Mouse (Mus musculus): ENCODE results near the gene Cit. TPM values are rescaled to one million over a fixed set of nuclear protein-coding genes. Genes with fewer than 3 reads are reported as not detected.

The Cit gene
- polyA plus RNA-seq, 1 experiment from 2014 or later = 21.1 TPM

DNA sequence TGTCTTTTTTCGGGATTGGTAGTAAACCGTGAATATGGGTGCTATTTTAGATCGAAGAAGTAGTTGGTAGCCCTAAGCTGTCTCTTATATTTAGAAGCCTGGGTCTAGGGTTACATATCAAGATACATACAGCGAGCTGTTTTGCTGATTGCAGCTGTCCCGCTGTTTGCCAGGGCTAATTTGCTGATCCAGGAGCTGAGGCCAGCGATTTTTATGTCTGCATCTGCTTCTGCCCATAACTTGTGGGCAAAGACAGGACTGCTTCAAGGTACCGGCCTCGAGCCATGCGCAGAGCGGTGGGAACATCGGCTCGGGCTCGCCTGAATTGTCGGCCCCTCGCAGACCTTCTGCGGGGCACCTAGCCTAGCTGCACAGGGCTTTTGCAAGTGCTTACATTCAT, 191.4 kb downstream of the Cit start:
- Histone ChIP-seq H3K27me3 (no peaks in the 10 kb centered on the region), H3K9me3 (no peaks in the 10 kb centered on the region), H3K36me3 (no peaks in the 10 kb centered on the region), H3K9ac (replicated peaks) (no peak overlapping the region), H3K27ac (no peak overlapping the region), H3K4me1 (replicated peaks) (peaks cover 9% of the 10 kb centered on the region; the same call in 1 of the 2 replicates), H3K4me3 (replicated peaks) (no peak overlapping the region), H3K4me2 (replicated peaks) (no peak overlapping the region)
- no peak for ATAC-seq
- WGBS = 48% methylated on average over 16 of the region's 16 CpGs

DNA sequence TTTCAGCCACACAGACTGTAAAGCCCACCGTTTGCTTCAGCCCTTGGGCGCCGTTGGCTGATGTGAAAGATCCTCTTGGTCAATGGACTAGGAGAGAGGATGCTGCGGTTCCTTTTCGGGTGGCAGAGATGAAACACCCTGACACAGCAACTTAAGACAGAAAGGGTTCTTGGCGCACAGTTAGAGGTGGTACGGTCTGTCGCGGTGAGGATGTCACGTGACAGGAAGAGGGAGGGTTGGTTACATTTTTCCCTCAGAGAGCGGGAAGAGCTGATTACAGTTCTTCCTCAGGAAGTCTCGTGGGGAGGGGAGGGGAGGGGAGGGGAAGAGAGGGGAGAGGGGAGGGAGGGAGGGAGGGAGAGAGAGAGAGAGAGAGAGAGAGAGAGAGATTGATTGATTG, 192.7 kb downstream of the Cit start:
- no peaks in the 10 kb centered on the region for H3K9me3 ChIP-seq
- no peak for ATAC-seq
- no peaks in the 10 kb centered on the region for H3K27me3 ChIP-seq
- no peak overlapping the region for H3K9ac ChIP-seq (replicated peaks)
- no peak overlapping the region for H3K4me3 ChIP-seq (replicated peaks)
- H3K27ac ChIP-seq = no peak overlapping the region
- H3K4me2 ChIP-seq (replicated peaks) = no peak overlapping the region
- no peaks in the 10 kb centered on the region for H3K36me3 ChIP-seq
- WGBS = 69% methylated on average over 12 of the region's 12 CpGs
- peaks cover 9% of the 10 kb centered on the region; the same call in 1 of the 2 replicates for H3K4me1 ChIP-seq (replicated peaks)

DNA sequence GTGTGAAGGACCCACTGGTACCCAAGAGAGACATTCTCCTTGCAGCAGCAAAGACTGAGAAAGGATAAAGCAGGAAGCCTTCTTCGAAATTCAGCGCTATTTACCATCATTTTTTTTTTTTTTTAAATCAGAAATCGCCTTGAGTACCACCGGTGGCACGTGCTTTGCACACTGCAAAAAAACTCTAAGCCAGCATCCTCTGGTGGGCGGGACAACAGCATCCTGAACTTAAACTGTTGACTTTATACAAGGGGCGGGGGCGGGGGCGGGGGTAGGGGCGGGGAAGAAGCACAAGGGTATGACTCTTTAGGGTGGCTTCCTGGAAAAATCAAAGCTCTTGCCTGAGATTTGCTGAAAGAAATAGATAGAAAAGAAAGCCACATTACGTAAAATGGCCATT, 194.6 kb downstream of the Cit start:
- WGBS = 37% methylated on average over 11 of the region's 11 CpGs
- H3K4me1 ChIP-seq (replicated peaks) = peaks cover 9% of the 10 kb centered on the region; the same call in 1 of the 2 replicates
- no peak overlapping the region for H3K4me3 ChIP-seq (replicated peaks)
- no peaks in the 10 kb centered on the region for H3K27me3 ChIP-seq
- no peak for ATAC-seq
- H3K4me2 ChIP-seq (replicated peaks) = 0 out of 2 replicates have a peak overlapping the region, but pooled peaks have one; percentile 2
- no peaks in the 10 kb centered on the region for H3K36me3 ChIP-seq
- H3K27ac ChIP-seq = no peak overlapping the region
- H3K9ac ChIP-seq (replicated peaks) = no peak overlapping the region
- H3K9me3 ChIP-seq = no peaks in the 10 kb centered on the region

DNA sequence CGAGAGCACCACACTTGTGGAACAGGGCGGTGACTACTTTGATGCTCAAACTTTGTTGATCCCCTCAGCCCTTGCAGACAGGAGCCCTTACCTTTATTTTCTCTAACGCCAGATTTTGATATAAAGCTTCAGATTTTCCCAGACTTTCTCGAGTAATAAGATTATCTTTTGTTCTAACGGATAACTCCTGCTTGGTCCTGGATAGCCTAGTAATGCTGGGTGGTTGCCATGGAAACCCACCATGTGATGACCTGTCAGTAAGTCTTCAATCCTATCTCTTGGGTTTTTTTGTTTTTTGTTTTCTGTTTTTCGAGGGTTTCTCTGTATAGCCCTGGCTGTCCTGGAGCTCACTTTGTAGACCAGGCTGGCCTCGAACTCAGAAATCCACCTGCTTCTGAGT, 197.2 kb downstream of the Cit start:
- H3K9me3 ChIP-seq = no peaks in the 10 kb centered on the region
- no peak overlapping the region for H3K9ac ChIP-seq (replicated peaks)
- no peaks in the 10 kb centered on the region for H3K27me3 ChIP-seq
- H3K4me1 ChIP-seq (replicated peaks) = peaks cover 4% of the 10 kb centered on the region; the same call in 1 of the 2 replicates
- H3K4me3 ChIP-seq (replicated peaks) = no peak overlapping the region
- no peak for ATAC-seq
- H3K27ac ChIP-seq = no peak overlapping the region
- WGBS = 36% methylated on average over 7 of the region's 7 CpGs
- no peaks in the 10 kb centered on the region for H3K36me3 ChIP-seq
- no peak overlapping the region for H3K4me2 ChIP-seq (replicated peaks)

DNA sequence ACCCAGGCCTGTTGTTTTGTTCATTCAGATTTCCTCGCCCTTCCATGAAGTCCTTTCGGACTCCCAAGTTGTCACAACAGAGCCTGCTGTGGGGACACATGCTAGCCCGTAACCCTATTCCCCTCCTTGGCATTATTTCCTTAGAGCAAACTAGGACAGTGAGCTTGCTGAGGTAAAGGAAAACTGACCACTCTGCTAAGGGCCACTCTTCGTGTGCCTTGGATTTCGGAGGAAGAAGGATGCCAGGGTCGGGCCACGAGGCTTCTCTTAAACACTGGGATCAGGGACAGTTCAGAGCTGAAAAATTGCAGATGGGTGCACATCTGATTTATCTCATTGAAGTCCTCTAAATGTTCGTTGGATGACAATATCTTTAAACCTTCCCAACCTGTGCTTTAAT, 200.5 kb downstream of the Cit start:
- Histone ChIP-seq H3K27ac (no peak overlapping the region), H3K4me2 (replicated peaks) (no peak overlapping the region), H3K36me3 (no peaks in the 10 kb centered on the region), H3K9me3 (no peaks in the 10 kb centered on the region), H3K9ac (replicated peaks) (no peak overlapping the region), H3K27me3 (no peaks in the 10 kb centered on the region), H3K4me3 (replicated peaks) (no peak overlapping the region), H3K4me1 (replicated peaks) (no peaks in the 10 kb centered on the region)
- WGBS = 87% methylated on average over 8 of the region's 8 CpGs
- no peak for ATAC-seq

DNA sequence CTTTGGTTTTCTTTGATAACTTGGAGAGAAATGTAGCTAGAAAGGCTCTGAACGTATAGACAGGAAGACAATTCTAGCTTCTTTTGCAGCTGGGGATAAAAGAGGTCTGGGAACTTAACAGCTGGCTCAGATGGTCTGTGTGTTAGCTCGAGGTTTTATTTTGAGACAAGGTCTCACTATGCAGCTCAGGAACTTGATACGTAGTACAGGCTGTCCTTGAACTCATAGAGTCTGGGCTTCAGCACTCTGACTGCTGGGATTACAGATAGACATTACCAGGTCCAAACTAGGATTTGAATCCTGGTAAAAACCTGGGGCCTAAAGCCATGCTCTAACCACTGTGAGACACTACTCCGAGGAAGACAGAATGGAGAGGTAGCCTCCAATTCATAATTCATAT, 201.2 kb downstream of the Cit start:
- Histone ChIP-seq H3K9me3 (no peaks in the 10 kb centered on the region), H3K4me1 (replicated peaks) (no peaks in the 10 kb centered on the region), H3K27me3 (no peaks in the 10 kb centered on the region), H3K4me3 (replicated peaks) (no peak overlapping the region), H3K9ac (replicated peaks) (no peak overlapping the region), H3K27ac (no peak overlapping the region), H3K4me2 (replicated peaks) (no peak overlapping the region), H3K36me3 (no peaks in the 10 kb centered on the region)
- ATAC-seq = no peak
- WGBS = 78% methylated on average over 4 of the region's 4 CpGs

DNA sequence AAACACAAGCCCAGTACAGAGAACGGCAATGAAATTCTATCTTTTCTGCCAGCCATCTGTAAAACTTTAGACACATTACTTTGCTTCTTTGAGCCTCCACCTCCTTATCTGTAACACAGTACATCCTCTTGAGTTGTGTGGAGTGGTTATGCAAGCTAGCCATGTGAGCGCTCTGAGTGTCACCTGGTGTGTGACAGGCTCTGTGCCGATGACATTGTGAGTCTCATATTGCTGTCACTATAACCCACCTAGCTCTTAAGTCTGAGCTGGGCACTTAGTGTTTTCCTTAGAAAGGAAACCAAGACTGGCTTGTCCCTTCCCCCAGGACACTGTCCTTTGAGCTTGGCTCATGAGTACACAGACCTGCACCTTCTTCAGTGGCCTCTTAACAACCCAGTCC, 203.2 kb downstream of the Cit start:
- Histone ChIP-seq H3K4me1 (replicated peaks) (no peaks in the 10 kb centered on the region), H3K4me2 (replicated peaks) (no peak overlapping the region), H3K4me3 (replicated peaks) (no peak overlapping the region), H3K27me3 (no peaks in the 10 kb centered on the region), H3K9me3 (no peaks in the 10 kb centered on the region), H3K9ac (replicated peaks) (no peak overlapping the region), H3K36me3 (no peaks in the 10 kb centered on the region), H3K27ac (no peak overlapping the region)
- WGBS = 93% methylated on average over 3 of the region's 3 CpGs
- ATAC-seq = no peak

DNA sequence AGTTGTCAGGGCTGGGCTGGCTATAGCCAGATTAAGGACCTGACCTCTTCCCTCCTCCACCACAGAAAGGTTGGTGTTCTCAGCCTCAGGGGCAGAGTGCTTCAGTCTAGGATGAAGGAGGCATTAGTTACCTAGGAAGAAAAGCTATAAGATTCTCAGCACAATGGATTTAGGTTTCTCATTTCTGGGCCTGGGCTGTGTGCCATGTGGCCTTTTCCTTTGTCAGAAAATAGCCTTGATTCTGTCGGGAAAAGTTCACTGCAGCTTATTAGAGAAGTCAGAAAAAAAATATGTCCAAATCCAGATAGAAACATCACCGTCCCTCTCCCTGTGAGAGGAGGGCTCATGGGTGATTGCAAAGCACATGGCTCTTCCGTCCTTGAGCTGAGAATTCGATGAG, 204.7 kb downstream of the Cit start:
- Histone ChIP-seq H3K27me3 (no peaks in the 10 kb centered on the region), H3K4me1 (replicated peaks) (no peaks in the 10 kb centered on the region), H3K36me3 (no peaks in the 10 kb centered on the region), H3K4me2 (replicated peaks) (no peak overlapping the region), H3K4me3 (replicated peaks) (no peak overlapping the region), H3K9me3 (no peaks in the 10 kb centered on the region), H3K27ac (no peak overlapping the region), H3K9ac (replicated peaks) (no peak overlapping the region)
- 74% methylated on average over 4 of the region's 4 CpGs for WGBS
- no peak for ATAC-seq

DNA sequence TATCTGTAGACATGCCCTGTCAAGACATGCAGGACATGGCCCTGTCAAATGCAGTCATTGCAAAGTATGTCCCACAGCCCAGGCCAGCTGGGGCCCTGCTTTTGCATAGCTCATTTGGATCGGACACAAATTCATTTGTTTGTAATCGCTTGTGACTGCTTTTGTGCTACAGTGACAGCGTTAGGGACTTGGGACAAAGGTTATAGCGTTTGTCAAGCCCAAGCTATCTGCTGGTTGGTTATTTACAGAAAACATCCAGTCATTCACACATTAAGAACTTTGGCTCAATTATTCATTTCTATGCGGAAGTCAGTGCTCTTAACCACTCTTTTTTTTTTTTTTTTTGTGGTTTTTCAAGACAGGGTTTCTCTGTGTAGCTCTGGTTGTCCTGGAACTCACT, 207.1 kb downstream of the Cit start:
- no peak overlapping the region for H3K4me3 ChIP-seq (replicated peaks)
- ATAC-seq = no peak
- H3K4me2 ChIP-seq (replicated peaks) = no peak overlapping the region
- WGBS = 87% methylated on average over 5 of the region's 5 CpGs
- no peak overlapping the region for H3K9ac ChIP-seq (replicated peaks)
- no peaks in the 10 kb centered on the region for H3K4me1 ChIP-seq (replicated peaks)
- no peaks in the 10 kb centered on the region for H3K27me3 ChIP-seq
- H3K36me3 ChIP-seq = no peaks in the 10 kb centered on the region
- no peaks in the 10 kb centered on the region for H3K9me3 ChIP-seq
- no peak overlapping the region for H3K27ac ChIP-seq

DNA sequence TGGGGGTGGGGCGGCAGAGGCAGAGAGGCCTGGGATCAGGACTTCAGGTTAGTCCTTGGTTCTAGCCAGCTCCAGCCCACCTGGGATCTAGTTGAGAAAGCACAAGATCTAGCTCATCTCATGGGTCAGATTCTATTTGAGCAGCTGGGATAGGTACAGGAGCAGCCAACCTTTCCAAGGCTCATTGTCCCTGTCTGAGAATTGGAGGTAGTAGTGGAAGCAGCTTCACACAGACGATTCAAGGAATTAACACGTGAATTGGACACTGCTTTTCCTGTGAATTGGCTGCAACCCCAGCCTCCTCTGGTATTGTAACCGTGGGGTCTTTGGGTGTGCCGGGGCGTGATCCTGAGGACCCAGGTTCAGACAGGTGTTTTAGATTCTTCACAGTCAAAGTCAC, 207.7 kb downstream of the Cit start:
- H3K27ac ChIP-seq = no peak overlapping the region
- H3K9me3 ChIP-seq = no peaks in the 10 kb centered on the region
- H3K9ac ChIP-seq (replicated peaks) = no peak overlapping the region
- H3K4me2 ChIP-seq (replicated peaks) = no peak overlapping the region
- no peaks in the 10 kb centered on the region for H3K4me1 ChIP-seq (replicated peaks)
- no peak for ATAC-seq
- 54% methylated on average over 6 of the region's 6 CpGs for WGBS
- H3K4me3 ChIP-seq (replicated peaks) = no peak overlapping the region
- no peaks in the 10 kb centered on the region for H3K36me3 ChIP-seq
- no peaks in the 10 kb centered on the region for H3K27me3 ChIP-seq

Other genes starting within 250 kb of the Cit start
- gene Rab35, start 213.4 kb upstream of the Cit start, polyA plus RNA-seq (2015; fragmentation: Nextera tagmentation; extraction: Ambion mirVana) = 13.1 and 16.8 TPM in 2 replicates
- gene Bicdl1, start 113.7 kb upstream of the Cit start, polyA plus RNA-seq (2015; fragmentation: Nextera tagmentation; extraction: Ambion mirVana) = 25.7 and 28.7 TPM in 2 replicates
- gene Prkab1, start 179.2 kb downstream of the Cit start, polyA plus RNA-seq (2015; fragmentation: Nextera tagmentation; extraction: Ambion mirVana) = 54.7 and 55.5 TPM in 2 replicates
- not detected in 2 replicates for gene Tmem233, start 238.0 kb downstream of the Cit start, polyA plus RNA-seq (2015; fragmentation: Nextera tagmentation; extraction: Ambion mirVana)

All from midbrain, embryonic 13.5 days (tissue).